Mouse (Mus musculus) monocyte, adult 59 days (primary cell): ENCODE measurements around the gene Fpr-rs7. TPM values are rescaled to one million over a fixed set of nuclear protein-coding genes. Genes with fewer than 3 reads are reported as not detected.

ENCODE experiments used
- total RNA-seq, 2 experiments: library from RNA; stranded (reverse); gene quantifications; one replicate each; pipeline ENCODE4 v1.2.4; 2023

Fpr-rs7 gene
- total RNA-seq = not detected

DNA sequence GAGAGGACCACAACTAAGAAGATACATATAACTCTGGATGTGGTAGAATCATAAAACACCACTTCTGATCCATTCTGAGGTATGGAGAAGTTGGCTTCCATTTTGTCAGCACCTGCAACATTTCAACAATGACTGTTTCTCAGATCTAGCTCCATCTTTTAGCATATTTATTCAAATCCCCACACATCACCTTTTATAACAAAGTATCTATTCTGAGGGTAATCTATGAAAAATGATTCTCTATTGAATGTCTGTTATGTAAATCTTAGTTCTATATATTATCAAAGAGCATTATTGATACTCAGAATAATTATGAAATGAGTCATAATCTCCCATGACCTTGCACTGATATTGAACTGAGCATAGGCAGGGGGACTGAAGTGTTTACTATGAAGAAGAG, at the start of gene Fpr-rs7:
Gene Fpr-rs7, minus strand, starts transcription at position 101 of the 400 bp plus-strand sequence.

Other genes with a start within 250 kb of the Fpr-rs7 start
- not detected for gene Vmn2r104, start 65.9 kb downstream of the Fpr-rs7 start, total RNA-seq
- gene Fpr-rs6, start 68.9 kb upstream of the Fpr-rs7 start, total RNA-seq = not detected
- not detected for gene Vmn2r105, start 120.8 kb upstream of the Fpr-rs7 start, total RNA-seq
- not detected for gene Vmn2r106, start 171.3 kb upstream of the Fpr-rs7 start, total RNA-seq
- gene Vmn2r107, start 231.0 kb upstream of the Fpr-rs7 start, total RNA-seq = not detected